Mouse (Mus musculus) layer of hippocampus, postnatal 10 days (tissue): ENCODE results near the gene Klrb1c. TPM values are rescaled to one million over a fixed set of nuclear protein-coding genes. Genes with fewer than 3 reads are reported as not detected.
A peak's percentile ranks its signal among the peaks of the same experiment; 100 is the strongest.
"Not testable (repeated sequence)": the region's sequence is repeated elsewhere in the genome, so short reads cannot be mapped to it uniquely, and the experiment has no call there.

Experiments
- DNase-seq, 2 experiments: peaks; one replicate each; pipeline ENCODE4 v3.0.0; 2021; ENCODE audit warnings: low spot score in 2 of 2
- long read RNA-seq: library from polyadenylated mRNA; stranded (forward); transcript quantifications from one replicate; pipeline ENCODE4 v2.0.0, GENCODE M21; 2023
- total RNA-seq, 2 experiments: library from RNA; stranded (reverse); gene quantifications; 2 replicates each; pipeline ENCODE4 v1.2.3; 2021

Klrb1c gene
- total RNA-seq: under 1 TPM in 1 of 2 experiments, not detected in 1; 0.20 TPM
- long read RNA-seq: 0 reads

- DNase-seq: no peak
Measured at GRCm38 (mm10) chr6:128789115-128789514, at the start of gene Klrb1c. TSS of gene Klrb1c (minus strand) at chr6:128789215.

GRCm38 (mm10) chr6:128837454-128838341, 48.7 kb upstream of the Klrb1c start:
- peak in 1 of 2 experiments; percentile 38 for DNase-seq

- DNase-seq: no peak
Measured at GRCm38 (mm10) chr6:128836955-128837334, 47.9 kb upstream of the Klrb1c start.

GRCm38 (mm10) chr6:128836191-128836954, 47.4 kb upstream of the Klrb1c start:
- no peak for DNase-seq

- DNase-seq: no peak
Measured at GRCm38 (mm10) chr6:128835571-128835970, 46.6 kb upstream of the Klrb1c start.

GRCm38 (mm10) chr6:128833046-128833445, 44.0 kb upstream of the Klrb1c start:
- no peak for DNase-seq

GRCm38 (mm10) chr6:128829837-128830236, 40.8 kb upstream of the Klrb1c start:
- DNase-seq: no peak

- no peak for DNase-seq
Measured at GRCm38 (mm10) chr6:128826781-128827180, 37.8 kb upstream of the Klrb1c start.

- no peak for DNase-seq
Measured at GRCm38 (mm10) chr6:128826132-128826531, 37.1 kb upstream of the Klrb1c start, which contains the start of the genes Gm44511 and Klrb1b. TSS of gene Gm44511 (minus strand) at chr6:128826315. TSS of gene Klrb1b (minus strand) at chr6:128826331.

- DNase-seq: no peak
Measured at GRCm38 (mm10) chr6:128818083-128818802, 29.2 kb upstream of the Klrb1c start.

GRCm38 (mm10) chr6:128808532-128808931, 19.5 kb upstream of the Klrb1c start:
- DNase-seq: peak in 1 of 2 experiments; percentile 30

- DNase-seq: no peak
Measured at GRCm38 (mm10) chr6:128807021-128807420, 18.0 kb upstream of the Klrb1c start.

GRCm38 (mm10) chr6:128804823-128805640, 16.0 kb upstream of the Klrb1c start:
- peak; percentile 55 to 68 for DNase-seq

- DNase-seq: peak; percentile 96 to 97
Measured at GRCm38 (mm10) chr6:128802999-128803857, 14.2 kb upstream of the Klrb1c start.

- DNase-seq: no peak
Measured at GRCm38 (mm10) chr6:128802557-128802956, 13.5 kb upstream of the Klrb1c start.

GRCm38 (mm10) chr6:128800696-128801095, 11.7 kb upstream of the Klrb1c start:
- DNase-seq: not testable (repeated sequence)

GRCm38 (mm10) chr6:128799896-128800270, 10.9 kb upstream of the Klrb1c start:
- no peak for DNase-seq

GRCm38 (mm10) chr6:128799144-128799895, 10.3 kb upstream of the Klrb1c start:
- peak; percentile 91 for DNase-seq

GRCm38 (mm10) chr6:128798772-128799143, 9.7 kb upstream of the Klrb1c start:
- peak; percentile 80 to 82 for DNase-seq
